Mouse (Mus musculus): ENCODE data around the gene Ulk3. TPM values are rescaled to one million over a fixed set of nuclear protein-coding genes. Genes with fewer than 3 reads are reported as not detected.
A peak's percentile ranks its signal among the peaks of the same experiment; 100 is the strongest.

Ulk3 gene
- polyA plus RNA-seq, 1 experiment: 35.6 TPM

GRCm38 (mm10) chr9:57627191-57627590 lies 37.9 kb downstream of the Ulk3 start:
- TF ChIP-seq POLR2A (IDR thresholded peaks at IDR 0.05; ENCODE audit: borderline replicate concordance, control insufficient read depth, low read depth, low read length) (no peak), CTCF (IDR thresholded peaks at IDR 0.05; ENCODE audit: control insufficient read depth, insufficient read depth, low read length) (no peak)
- H3K27ac ChIP-seq (ENCODE audit: control insufficient read depth, insufficient read depth, low read depth, low read length, poor library complexity): no peak overlapping the region
- no peak overlapping the region for H3K4me3 ChIP-seq (replicated peaks; ENCODE audit: control insufficient read depth, low read depth, low read length)
- 92% methylated on average over 17 of the region's 17 CpGs for WGBS
- H3K4me1 ChIP-seq (ENCODE audit: control insufficient read depth, insufficient read depth, low read length): no peaks in the 10 kb centered on the region; the same call in 1 of the 2 replicates

- 93% methylated on average over 11 of the region's 11 CpGs for WGBS
- H3K4me1 ChIP-seq (ENCODE audit: control insufficient read depth, insufficient read depth, low read length): peaks cover 1% of the 10 kb centered on the region; the same call in 1 of the 2 replicates
Observed at GRCm38 (mm10) chr9:57627892-57628291, 38.6 kb downstream of the Ulk3 start.

DNA sequence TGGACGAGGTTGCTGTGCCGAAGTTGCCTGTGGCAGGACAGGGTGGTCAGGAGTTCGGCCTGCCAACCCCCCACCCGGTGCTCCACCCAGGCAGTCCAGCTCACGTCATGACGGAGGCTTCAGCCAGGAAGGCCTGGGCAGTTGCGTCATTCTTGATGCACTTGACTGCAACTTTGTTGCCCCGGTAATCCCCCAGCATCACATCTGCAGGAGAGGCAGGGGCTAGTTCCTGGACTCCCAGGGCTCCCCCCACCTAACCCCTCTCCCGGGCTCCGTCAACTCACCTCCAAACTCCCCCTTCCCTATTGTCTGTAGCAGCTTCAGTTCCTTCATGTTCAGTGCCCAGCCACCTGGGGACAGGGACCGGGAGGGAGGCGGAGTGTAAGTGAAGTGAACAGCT lies 39.5 kb downstream of the Ulk3 start:
- TF ChIP-seq CTCF (IDR thresholded peaks at IDR 0.05; ENCODE audit: control insufficient read depth, insufficient read depth, low read length) (no peak), POLR2A (IDR thresholded peaks at IDR 0.05; ENCODE audit: borderline replicate concordance, control insufficient read depth, low read depth, low read length) (no peak)
- Histone ChIP-seq H3K27ac (ENCODE audit: control insufficient read depth, insufficient read depth, low read depth, low read length, poor library complexity) (no peak overlapping the region), H3K4me3 (replicated peaks; ENCODE audit: control insufficient read depth, low read depth, low read length) (no peak overlapping the region), H3K4me1 (ENCODE audit: control insufficient read depth, insufficient read depth, low read length) (peaks cover 4% of the 10 kb centered on the region; the same call in 1 of the 2 replicates)
- 79% methylated on average over 12 of the region's 12 CpGs for WGBS

More at GRCm38 (mm10) chr9:57627892-57628291, 38.6 kb downstream of the Ulk3 start:
- Histone ChIP-seq H3K4me3 (replicated peaks; ENCODE audit: control insufficient read depth, low read depth, low read length) (no peak overlapping the region), H3K27ac (ENCODE audit: control insufficient read depth, insufficient read depth, low read depth, low read length, poor library complexity) (no peak overlapping the region)
- no peak for TF ChIP-seq POLR2A (IDR thresholded peaks at IDR 0.05; ENCODE audit: borderline replicate concordance, control insufficient read depth, low read depth, low read length)
- TF ChIP-seq CTCF (IDR thresholded peaks at IDR 0.05; ENCODE audit: control insufficient read depth, insufficient read depth, low read length): no peak

- no peak overlapping the region for H3K4me3 ChIP-seq (replicated peaks; ENCODE audit: control insufficient read depth, low read depth, low read length)
- peak overlapping the region; percentile 0; the same call in 1 of the 2 replicates for H3K27ac ChIP-seq (ENCODE audit: control insufficient read depth, insufficient read depth, low read depth, low read length, poor library complexity)
- TF ChIP-seq CTCF (IDR thresholded peaks at IDR 0.05; ENCODE audit: control insufficient read depth, insufficient read depth, low read length) (peak; percentile 99), POLR2A (IDR thresholded peaks at IDR 0.05; ENCODE audit: borderline replicate concordance, control insufficient read depth, low read depth, low read length) (no peak)
- peaks cover 8% of the 10 kb centered on the region for H3K4me1 ChIP-seq (ENCODE audit: control insufficient read depth, insufficient read depth, low read length)
- 63% methylated on average over 14 of the region's 14 CpGs for WGBS
Observed at GRCm38 (mm10) chr9:57629118-57629874, 40.0 kb downstream of the Ulk3 start.

- WGBS: 33% methylated on average over 4 of the region's 4 CpGs
- Histone ChIP-seq H3K4me1 (ENCODE audit: control insufficient read depth, insufficient read depth, low read length) (peaks cover 21% of the 10 kb centered on the region), H3K4me3 (replicated peaks; ENCODE audit: control insufficient read depth, low read depth, low read length) (no peak overlapping the region), H3K27ac (ENCODE audit: control insufficient read depth, insufficient read depth, low read depth, low read length, poor library complexity) (peak overlapping the region; percentile 20)
- TF ChIP-seq CTCF (IDR thresholded peaks at IDR 0.05; ENCODE audit: control insufficient read depth, insufficient read depth, low read length): peak; percentile 51
- no peak for TF ChIP-seq POLR2A (IDR thresholded peaks at IDR 0.05; ENCODE audit: borderline replicate concordance, control insufficient read depth, low read depth, low read length)
Observed at GRCm38 (mm10) chr9:57633481-57634024, 44.3 kb downstream of the Ulk3 start.

GRCm38 (mm10) chr9:57637272-57637671 lies 48.0 kb downstream of the Ulk3 start:
- peak overlapping the region; percentile 58 for H3K27ac ChIP-seq (ENCODE audit: control insufficient read depth, insufficient read depth, low read depth, low read length, poor library complexity)
- TF ChIP-seq CTCF (IDR thresholded peaks at IDR 0.05; ENCODE audit: control insufficient read depth, insufficient read depth, low read length) (no peak), POLR2A (IDR thresholded peaks at IDR 0.05; ENCODE audit: borderline replicate concordance, control insufficient read depth, low read depth, low read length) (no peak)
- no peak overlapping the region for H3K4me3 ChIP-seq (replicated peaks; ENCODE audit: control insufficient read depth, low read depth, low read length)
- peaks cover 38% of the 10 kb centered on the region for H3K4me1 ChIP-seq (ENCODE audit: control insufficient read depth, insufficient read depth, low read length)
- WGBS: 25% methylated on average over 3 of the region's 3 CpGs

GRCm38 (mm10) chr9:57637741-57638322 lies 48.6 kb downstream of the Ulk3 start:
- WGBS: 1% methylated on average over 6 of the region's 6 CpGs
- peak overlapping the region; percentile 76 for H3K27ac ChIP-seq (ENCODE audit: control insufficient read depth, insufficient read depth, low read depth, low read length, poor library complexity)
- peaks cover 38% of the 10 kb centered on the region for H3K4me1 ChIP-seq (ENCODE audit: control insufficient read depth, insufficient read depth, low read length)
- no peak overlapping the region for H3K4me3 ChIP-seq (replicated peaks; ENCODE audit: control insufficient read depth, low read depth, low read length)
- no peak for TF ChIP-seq POLR2A (IDR thresholded peaks at IDR 0.05; ENCODE audit: borderline replicate concordance, control insufficient read depth, low read depth, low read length)
- TF ChIP-seq CTCF (IDR thresholded peaks at IDR 0.05; ENCODE audit: control insufficient read depth, insufficient read depth, low read length): no peak
